In the genomic region with DNA sequence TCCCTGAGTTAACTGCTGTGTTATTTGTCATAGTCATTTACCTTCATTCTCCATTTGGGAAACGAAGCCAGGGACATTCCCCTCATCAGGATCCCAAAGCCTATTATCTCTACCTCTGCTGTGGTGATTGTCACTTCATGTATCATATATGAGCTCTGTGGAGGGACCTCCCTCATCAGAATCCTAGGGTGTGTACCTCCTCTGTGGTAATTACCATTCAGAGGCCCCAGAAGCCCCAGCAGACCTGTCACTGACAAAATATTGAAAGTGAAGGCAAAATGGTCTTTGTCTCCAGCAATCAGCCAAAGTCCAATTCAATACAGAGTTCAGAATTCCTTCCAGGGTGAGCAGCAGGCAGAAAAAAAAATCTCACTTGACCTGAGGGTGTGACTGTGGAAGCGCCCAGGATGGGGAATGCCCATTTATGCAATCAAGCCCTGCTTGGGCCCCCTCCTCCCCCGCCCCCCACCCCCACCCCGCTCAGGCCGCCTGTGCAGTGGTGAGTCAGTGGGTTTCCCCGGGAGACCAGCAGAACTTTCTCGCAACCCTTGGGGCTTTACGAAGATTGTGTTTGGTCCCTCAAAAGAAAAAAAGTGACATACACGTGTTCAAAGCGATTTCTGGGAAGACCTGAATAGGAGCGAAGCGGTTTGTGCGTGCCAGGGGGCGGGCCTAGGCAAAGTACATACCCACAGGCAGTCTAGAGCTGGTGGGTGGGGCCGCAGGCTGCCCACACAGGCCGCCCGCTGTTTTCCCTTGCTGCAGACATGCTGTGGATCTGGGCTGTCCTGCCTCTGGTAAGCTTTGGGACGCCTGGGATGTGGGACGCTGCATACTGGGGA, we compare ENCODE assay signal across 8 mouse cellular contexts. TPM values are rescaled to one million over a fixed set of nuclear protein-coding genes. Genes with fewer than 3 reads are reported as not detected.
DNase-seq lines count a peak whose midpoint lies in the region; ATAC-seq and TF ChIP-seq lines count a peak whose summit lies in the region.

A gene (plus strand): TSS at position 719 of the 842 bp plus-strand sequence.

- DNase-seq in brain, embryonic 18.5 days (ENCODE audit: low read depth, low spot score), result peak; percentile 12
- DNase-seq in gastrocnemius, adult 18-20 months (ENCODE audit: low spot score), result peak; percentile 75
- peak; percentile 5 to 73 for DNase-seq in left cerebral cortex, postnatal 10 days (ENCODE audit: extremely low spot score in 1 of 2, low spot score in 2 of 2)
- peak; percentile 9 for DNase-seq in retina, postnatal 7 days (ENCODE audit: low read depth, low spot score)
- DNase-seq in thymus, postnatal 4 days, result peak; percentile 89

- 0 out of 2 replicates have a peak, but pooled peaks cover 1% of the 10 kb centered on the region for H3K27me3 ChIP-seq in ES-Bruce4 (ENCODE audit: control insufficient read depth, insufficient read depth, low read length, poor library complexity, severe bottlenecking)
- H3K27me3 ChIP-seq in hindbrain, embryonic 13.5 days, result peaks cover 15% of the 10 kb centered on the region

- H3K4me3 ChIP-seq in ES-Bruce4 (ENCODE audit: low read depth, low read length), result peak within 1 kb of the TSS; percentile 26
- peak within 1 kb of the TSS; percentile 40 for H3K4me3 ChIP-seq in hindbrain, embryonic 13.5 days

- no peaks in the 10 kb centered on the region for H3K36me3 ChIP-seq in ES-Bruce4 (ENCODE audit: control insufficient read depth, insufficient read depth, low read length, poor library complexity, severe bottlenecking)
- no peaks in the 10 kb centered on the region for H3K36me3 ChIP-seq in hindbrain, embryonic 13.5 days

- no peak for TF ChIP-seq CTCF in ES-Bruce4 (IDR thresholded peaks at IDR 0.05; ENCODE audit: low read depth, low read length)

- 5% methylated on average over 19 of the region's 19 CpGs for WGBS in hindbrain, embryonic 13.5 days

- no peak for TF ChIP-seq POLR2A in ES-Bruce4 (IDR thresholded peaks at IDR 0.05; ENCODE audit: insufficient read depth, low read length)

- intact Hi-C loops in left cerebral cortex, postnatal 10 days (cut with DNase I), result no loop called here

- no peak for TF ChIP-seq EP300 in ES-Bruce4 (IDR thresholded peaks at IDR 0.05; ENCODE audit: insufficient read depth, low read depth, low read length)

- peak within 1 kb of the TSS; percentile 41; the same call in 1 of the 2 replicates for H3K9ac ChIP-seq in ES-Bruce4 (ENCODE audit: low read depth, poor library complexity, severe bottlenecking)
- H3K9ac ChIP-seq in hindbrain, embryonic 13.5 days, result peak within 1 kb of the TSS; percentile 58

- H3K9me3 ChIP-seq in ES-Bruce4 (replicated peaks; ENCODE audit: control insufficient read depth, insufficient read depth, low read length, poor library complexity, severe bottlenecking), result no peaks in the 10 kb centered on the region
- no peaks in the 10 kb centered on the region for H3K9me3 ChIP-seq in hindbrain, embryonic 13.5 days

- H3K4me1 ChIP-seq in ES-Bruce4 (ENCODE audit: control insufficient read depth, insufficient read depth, low read length), result no peaks in the 10 kb centered on the region
- H3K4me1 ChIP-seq in hindbrain, embryonic 13.5 days (replicated peaks), result peaks cover 14% of the 10 kb centered on the region

- H3K4me2 ChIP-seq in hindbrain, embryonic 13.5 days, result peak within 1 kb of the TSS; percentile 70

- H3K27ac ChIP-seq in ES-Bruce4 (ENCODE audit: insufficient read depth, low read length), result no peak within 1 kb of the TSS
- no peak within 1 kb of the TSS for H3K27ac ChIP-seq in hindbrain, embryonic 13.5 days

- peak; percentile 94 for ATAC-seq in hindbrain, embryonic 13.5 days (ENCODE audit: low FRiP score)
- ATAC-seq in megakaryocyte, adult 5-6 weeks (ENCODE audit: poor library complexity, severe bottlenecking), result peak; percentile 96

RNA-seq across cellular contexts. Expression of the gene that starts here (rescaled TPM):
- 2.8 TPM in 2 replicates for polyA plus RNA-seq in ES-Bruce4 (2011; ENCODE audit: insufficient read depth, insufficient read length, low read depth, missing spikeins)
- 1 to 10 TPM; 3.8 to 5.9 TPM for total RNA-seq in gastrocnemius, adult 18-20 months (2021)
- polyA plus RNA-seq in hindbrain, embryonic 13.5 days (2015; fragmentation: Nextera tagmentation; extraction: Ambion mirVana), result 0.62 and 0.94 TPM in 2 replicates
- under 1 TPM in 1 of 2 experiments, not detected in 1; 0.90 TPM for total RNA-seq in left cerebral cortex, postnatal 10 days (2021)
- 20.5 and 37.5 TPM in 2 replicates for total RNA-seq in megakaryocyte, adult 5-6 weeks (2015)
- 25.1 and 29.8 TPM in 2 replicates for total RNA-seq in megakaryocyte, adult 5-6 weeks (2017)

Comparison
In these comparisons a context has a peak if more than half of its experiments do, and no peak if none do; other contexts are left out.
1. Peak in ATAC-seq, H3K4me3 ChIP-seq, H3K9ac ChIP-seq and H3K4me2 ChIP-seq in hindbrain, embryonic 13.5 days; RNA of the gene not detected or under 1 TPM.
2. Peak in DNase-seq in left cerebral cortex, postnatal 10 days; RNA of the gene not detected or under 1 TPM.
3. DNase-seq: peak in every context shown above with its lines; median percentile 89 in thymus, postnatal 4 days; 75 in gastrocnemius, adult 18-20 months; 39 in left cerebral cortex, postnatal 10 days; 12 in brain, embryonic 18.5 days; 9 in retina, postnatal 7 days.